Mouse (Mus musculus) lung, adult 2 months (tissue): ENCODE results near the gene Fam189a2. TPM values are rescaled to one million over a fixed set of nuclear protein-coding genes. Genes with fewer than 3 reads are reported as not detected.

Experiments
- DNase-seq: peaks from one replicate; pipeline ENCODE4 v3.0.0; 2022
- H3K4me1 ChIP-seq: fragments of 200-500 bp; 2 replicates; pipeline ENCODE4 v1.6.1; 2011; ENCODE audit warnings: low read length; ENCODE audit not compliant: control insufficient read depth, insufficient read depth
- H3K4me3 ChIP-seq: fragments of 200-500 bp; replicated peaks from 2 replicates; pipeline ENCODE3; 2011; ENCODE audit warnings: low read depth, mild to moderate bottlenecking, control low read depth, low read length; ENCODE audit errors: extremely low read depth
- CTCF ChIP-seq: fragments of 200-500 bp; IDR thresholded peaks from 2 replicates; pipeline ENCODE4 v1.5.1; 2011; ENCODE audit warnings: mild to moderate bottlenecking, low read length, control low read depth; ENCODE audit not compliant: insufficient read depth
- POLR2A ChIP-seq: fragments of 200-500 bp; IDR thresholded peaks from 2 replicates; pipeline ENCODE4 v1.6.1; 2011; ENCODE audit warnings: low read depth, mild to moderate bottlenecking, control low read depth, low read length, borderline replicate concordance; ENCODE audit errors: extremely low read depth
- WGBS: fragments of 180-500 bp; shearing (Covaris S2); methylation state at CpG from one replicate; pipeline ENCODE4 v1.1.7; 2018; 5-methylcytosine and 5-hydroxymethylcytosine counted together
- polyA plus RNA-seq: library from polyadenylated mRNA; depleted of rRNA; stranded (reverse); fragments of >200 nt; gene quantifications from 2 replicates; pipeline ENCODE4 v1.2.3, GENCODE M21; 2012

Gene Fam189a2
- polyA plus RNA-seq, 1 experiment: 145 TPM

DNA sequence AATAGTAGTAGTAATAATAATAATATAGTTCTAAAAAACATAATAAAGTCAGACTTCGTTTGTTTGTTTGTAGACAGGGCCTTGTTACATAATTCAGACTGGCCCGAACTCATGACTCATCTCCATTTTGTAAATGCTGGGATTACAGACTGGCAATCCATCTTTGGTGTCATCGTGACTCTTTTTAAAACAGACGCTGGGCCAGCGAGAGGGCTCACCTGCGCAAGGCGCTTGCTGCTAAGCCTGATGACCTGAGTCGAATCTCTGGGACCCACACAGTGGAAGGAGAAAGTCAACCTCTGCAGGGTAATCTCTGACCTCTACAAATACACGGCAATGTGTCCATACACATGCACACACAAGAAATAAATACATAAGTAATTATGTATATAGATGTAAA, 64.4 kb downstream of the Fam189a2 start:
- no peak for TF ChIP-seq CTCF
- no peak for TF ChIP-seq POLR2A

DNA sequence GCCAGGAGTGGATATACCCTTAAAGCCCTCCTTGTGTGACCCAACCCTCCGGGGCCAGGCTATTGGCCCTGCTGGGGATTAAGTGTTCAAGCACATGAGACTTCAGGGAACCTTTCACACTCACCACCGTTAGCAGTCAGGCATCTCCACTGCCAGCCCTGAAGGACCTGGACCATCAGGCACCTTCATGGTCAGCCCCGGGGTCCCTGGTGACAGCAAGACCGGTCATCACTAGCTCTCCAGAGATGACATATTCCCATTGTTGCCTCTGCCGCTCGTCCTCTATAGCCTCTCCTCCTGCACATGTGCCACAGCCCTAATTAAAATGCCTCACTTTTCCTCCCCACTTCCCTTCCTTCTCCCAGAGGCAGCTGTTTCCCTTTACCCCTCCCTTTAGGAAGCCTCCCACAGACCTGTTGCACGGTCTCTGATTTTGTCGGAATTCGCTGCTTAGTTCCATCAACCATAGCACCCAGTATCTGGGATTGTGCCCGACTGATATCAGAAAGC, 66.4 kb downstream of the Fam189a2 start:
- DNase-seq: no peak
- WGBS: 69% methylated on average over 10 of the region's 10 CpGs
- no peak for TF ChIP-seq CTCF
- TF ChIP-seq POLR2A: no peak
- peaks cover 2% of the 10 kb centered on the region for H3K4me1 ChIP-seq
- H3K4me3 ChIP-seq: no peak overlapping the region

More for the DNA sequence above, 64.4 kb downstream of the Fam189a2 start:
- Histone ChIP-seq H3K4me3 (no peak overlapping the region), H3K4me1 (peaks cover 3% of the 10 kb centered on the region)
- DNase-seq: no peak
- WGBS: 75% methylated on average over 9 of the region's 9 CpGs

DNA sequence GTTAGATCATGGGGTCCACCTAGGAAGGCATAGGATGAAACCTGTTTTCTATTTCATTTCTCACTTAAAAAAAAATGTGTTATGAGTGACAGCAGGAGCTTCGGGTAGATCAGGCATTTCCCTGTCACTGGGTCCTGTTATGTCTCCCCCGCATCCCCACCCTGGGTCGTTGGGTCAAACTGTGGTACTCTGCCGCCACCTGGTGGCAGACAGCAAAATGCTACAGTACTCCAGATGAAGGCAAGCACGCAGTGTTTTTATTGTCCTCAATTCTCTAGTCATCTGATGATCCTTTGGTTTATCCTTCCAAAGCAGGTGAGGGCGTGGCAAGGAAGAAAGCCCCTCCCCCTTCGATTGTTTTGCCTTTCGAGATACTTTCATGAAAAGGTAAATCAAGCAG, 69.3 kb downstream of the Fam189a2 start:
- DNase-seq: peak; percentile 68
- H3K4me1 ChIP-seq: 0 out of 2 replicates have a peak, but pooled peaks cover 2% of the 10 kb centered on the region
- 1% methylated on average over 8 of the region's 8 CpGs for WGBS
- TF ChIP-seq CTCF (peak; percentile 94), POLR2A (no peak)
- H3K4me3 ChIP-seq: no peak overlapping the region

DNA sequence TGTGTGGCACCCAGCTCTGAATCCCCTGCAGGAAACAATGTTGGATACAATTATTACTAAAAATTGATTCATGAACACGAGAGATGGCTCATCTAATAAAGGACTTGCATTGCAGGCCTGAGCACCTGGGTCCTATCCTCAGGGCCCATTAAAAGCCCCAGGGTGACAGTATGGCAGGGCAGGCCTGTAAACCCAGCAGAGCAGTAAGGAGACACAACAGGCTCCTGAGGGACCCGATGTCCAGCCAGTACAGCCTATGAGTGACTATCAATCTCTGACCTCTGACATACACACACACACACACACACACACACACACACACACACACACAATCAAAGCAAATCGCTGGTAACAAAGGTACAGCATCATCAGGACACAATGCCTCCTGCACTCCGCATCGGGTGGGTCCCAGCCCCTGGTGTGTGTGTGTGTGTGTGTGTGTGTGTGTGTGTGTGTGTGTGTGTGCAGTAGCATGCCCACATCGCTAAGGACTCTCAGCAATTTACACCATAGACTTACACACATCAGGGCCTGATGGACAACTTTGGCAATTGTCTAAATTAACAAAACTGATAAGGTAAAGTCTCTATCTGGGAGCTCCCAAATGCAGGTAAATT, 69.9 kb downstream of the Fam189a2 start:
- H3K4me3 ChIP-seq: no peak overlapping the region
- DNase-seq: no peak
- no peak for TF ChIP-seq POLR2A
- no peak for TF ChIP-seq CTCF
- WGBS: 77% methylated on average over 6 of the region's 6 CpGs
- H3K4me1 ChIP-seq: 0 out of 2 replicates have a peak, but pooled peaks cover 2% of the 10 kb centered on the region

DNA sequence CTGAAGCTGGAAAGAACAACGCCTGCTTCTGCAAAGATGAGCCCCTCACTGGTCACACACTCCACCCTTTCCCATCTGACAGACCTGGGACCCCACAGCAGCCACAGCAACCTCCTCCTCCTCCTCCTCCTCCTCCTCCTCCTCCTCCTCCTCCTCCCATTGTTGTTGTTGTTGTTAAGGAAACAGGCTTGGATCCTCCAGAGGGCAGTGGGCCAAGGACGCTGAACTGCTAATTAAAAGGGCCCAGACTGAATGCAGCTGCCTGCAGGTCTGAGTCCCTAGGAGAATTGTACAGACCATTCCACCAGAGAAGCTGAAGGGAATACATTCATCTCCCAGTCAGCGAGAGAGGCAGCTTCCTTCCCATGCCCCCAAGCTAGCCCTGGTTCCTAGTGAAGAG, 70.5 kb downstream of the Fam189a2 start:
- H3K4me1 ChIP-seq: 0 out of 2 replicates have a peak, but pooled peaks cover 2% of the 10 kb centered on the region
- 54% methylated on average over 3 of the region's 3 CpGs for WGBS
- no peak overlapping the region for H3K4me3 ChIP-seq
- TF ChIP-seq CTCF (no peak), POLR2A (no peak)
- DNase-seq: no peak

DNA sequence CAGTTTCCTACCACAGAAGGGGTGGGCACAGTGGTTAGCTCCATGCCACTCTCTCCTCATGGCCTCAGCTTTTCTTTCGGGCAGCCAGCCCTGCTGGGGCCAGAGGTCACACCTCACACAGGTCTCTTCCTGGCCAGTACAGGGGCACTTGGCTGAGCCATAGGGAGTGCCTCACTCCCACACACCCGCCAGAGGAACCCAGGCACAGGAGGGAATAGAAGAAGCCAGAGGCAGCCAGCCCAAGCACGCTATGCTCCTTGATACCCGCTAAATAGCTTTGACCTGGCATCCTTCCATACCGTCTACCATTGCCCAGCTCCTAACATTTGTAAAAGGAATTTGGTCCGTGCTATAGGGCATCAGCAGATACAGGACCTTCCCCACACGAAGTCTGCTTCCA, 70.9 kb downstream of the Fam189a2 start:
- Histone ChIP-seq H3K4me3 (no peak overlapping the region), H3K4me1 (0 out of 2 replicates have a peak, but pooled peaks cover 2% of the 10 kb centered on the region)
- TF ChIP-seq POLR2A (no peak), CTCF (no peak)
- 40% methylated on average over 7 of the region's 7 CpGs for WGBS
- no peak for DNase-seq

DNA sequence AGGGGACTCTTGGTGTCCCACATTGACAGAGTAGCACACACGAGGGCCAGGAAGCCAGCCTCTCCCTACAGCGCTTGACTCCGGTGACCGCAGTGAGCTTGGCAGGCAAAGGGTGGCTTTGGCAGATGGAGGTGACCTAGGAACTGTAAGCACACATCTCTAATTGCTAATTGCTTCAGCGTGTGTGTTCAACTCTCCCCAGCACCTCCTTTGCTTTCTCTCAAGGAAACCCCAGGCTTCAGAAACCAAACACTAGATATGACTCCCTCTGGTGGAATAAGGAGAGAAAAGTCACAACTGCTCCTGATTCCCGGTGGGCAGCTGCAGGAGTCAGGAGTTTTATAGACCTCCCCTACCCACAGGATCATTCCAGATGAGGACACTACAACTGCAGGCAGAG, 71.9 kb downstream of the Fam189a2 start:
- 0 out of 2 replicates have a peak, but pooled peaks cover 2% of the 10 kb centered on the region for H3K4me1 ChIP-seq
- no peak overlapping the region for H3K4me3 ChIP-seq
- DNase-seq: no peak
- no peak for TF ChIP-seq CTCF
- WGBS: 46% methylated on average over 6 of the region's 6 CpGs

DNA sequence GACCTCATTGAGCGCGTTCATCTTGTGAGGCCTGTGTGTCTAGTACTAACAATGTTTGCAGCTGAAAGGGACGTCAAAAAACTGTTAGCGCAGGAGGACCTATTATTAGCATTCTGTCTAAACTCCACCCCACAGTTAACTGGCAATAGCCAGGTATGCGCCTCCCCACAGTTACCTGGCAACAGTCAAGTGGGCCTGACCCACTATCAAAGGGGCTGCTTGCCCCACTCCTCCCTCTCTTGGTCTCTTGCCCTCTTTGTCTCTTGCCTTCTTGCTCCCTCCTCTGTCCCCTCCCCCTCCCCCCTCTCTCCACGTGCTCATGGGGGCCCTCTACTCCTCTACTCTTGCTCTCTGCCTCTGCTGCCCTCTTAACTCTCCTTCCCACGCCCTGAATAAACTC, 73.3 kb downstream of the Fam189a2 start:
- no peak for TF ChIP-seq CTCF
- no peak for TF ChIP-seq POLR2A
- DNase-seq: no peak
- Histone ChIP-seq H3K4me1 (0 out of 2 replicates have a peak, but pooled peaks cover 2% of the 10 kb centered on the region), H3K4me3 (no peak overlapping the region)
- 59% methylated on average over 7 of the region's 7 CpGs for WGBS

DNA sequence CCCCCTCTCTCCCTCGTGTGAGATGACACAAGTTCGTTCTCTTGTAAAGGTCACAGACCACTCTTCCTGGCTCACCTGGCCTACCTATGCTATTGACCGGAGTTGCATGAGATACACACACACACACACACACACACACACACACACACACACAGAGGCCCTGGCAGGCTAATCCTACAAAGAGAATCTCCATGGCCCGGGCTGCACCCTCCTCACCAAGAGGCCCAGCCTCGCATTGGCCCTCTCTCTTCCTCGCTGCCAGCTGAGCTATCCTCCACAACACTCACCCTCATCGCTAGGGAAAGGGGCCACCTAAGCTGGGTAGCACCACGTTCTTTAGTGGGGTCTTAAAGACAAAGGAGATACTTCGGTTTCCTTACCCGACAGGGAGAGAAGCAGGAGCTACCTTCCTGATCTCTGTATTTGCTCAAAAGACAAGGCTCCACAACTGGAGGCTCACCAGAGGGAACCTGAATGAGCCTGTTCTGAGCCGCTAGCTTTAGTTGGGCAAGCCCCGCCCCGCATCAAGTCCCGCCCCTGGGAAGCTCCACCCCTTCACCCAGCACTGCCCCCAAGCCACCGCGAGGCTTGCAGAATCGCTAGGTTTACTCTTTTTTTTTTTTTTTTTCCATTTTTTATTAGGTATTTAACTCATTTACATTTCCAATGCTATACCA, 74.4 kb downstream of the Fam189a2 start:
- TF ChIP-seq CTCF: no peak
- TF ChIP-seq POLR2A: no peak
- Histone ChIP-seq H3K4me3 (no peak overlapping the region), H3K4me1 (no peaks in the 10 kb centered on the region)
- 63% methylated on average over 17 of the region's 17 CpGs for WGBS
- no peak for DNase-seq

DNA sequence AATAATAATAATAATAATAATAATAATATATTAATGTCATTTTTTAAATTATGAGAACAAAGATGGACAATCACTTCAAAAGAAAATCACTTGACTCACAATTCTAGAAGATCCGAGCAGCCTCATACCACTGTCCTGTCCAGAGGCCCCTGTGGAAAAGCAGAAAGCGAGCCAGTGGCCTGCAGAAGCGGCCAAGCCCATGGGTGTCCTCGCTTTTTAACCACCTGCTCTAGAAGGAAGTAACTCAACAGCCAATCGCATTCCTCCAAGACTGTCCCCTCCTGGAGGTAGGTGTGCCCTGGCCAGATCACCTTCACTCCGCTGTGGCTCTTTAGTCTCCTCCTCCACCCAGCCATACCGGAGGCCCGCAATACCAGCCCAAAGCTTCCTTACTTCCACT, 75.4 kb downstream of the Fam189a2 start:
- TF ChIP-seq CTCF (no peak), POLR2A (no peak)
- H3K4me1 ChIP-seq: no peaks in the 10 kb centered on the region
- DNase-seq: no peak
- 91% methylated on average over 8 of the region's 8 CpGs for WGBS
- H3K4me3 ChIP-seq: no peak overlapping the region
